Mouse (Mus musculus) testis, adult 2 months (tissue): Measurements from ENCODE around the gene Lyst.

Experiments used
- CTCF ChIP-seq: fragments of 200-500 bp; IDR thresholded peaks from 2 replicates; pipeline ENCODE4 v1.5.1; 2012; ENCODE audit warnings: low read depth, mild to moderate bottlenecking, inconsistent platforms, low read length, moderate library complexity; ENCODE audit not compliant: control insufficient read depth, insufficient read depth, insufficient replicate concordance
- POLR2A ChIP-seq: fragments of 200-500 bp; IDR thresholded peaks from 2 replicates; pipeline ENCODE4 v1.6.1; 2012; ENCODE audit warnings: low read depth, mild to moderate bottlenecking, inconsistent platforms, low read length, moderate library complexity; ENCODE audit not compliant: control insufficient read depth

- no peak for TF ChIP-seq CTCF
- no peak for TF ChIP-seq POLR2A
Observed at GRCm38 (mm10) chr13:13589032-13589431, 1.2 kb upstream of the Lyst start.
